Mouse (Mus musculus): ENCODE results near the gene Agtpbp1.

GRCm38 (mm10) chr13:59495839-59496238 is 89.2 kb downstream of the Agtpbp1 start:
- no peak for TF ChIP-seq MAFK (IDR thresholded peaks at IDR 0.05; ENCODE audit: insufficient read depth, low read depth, low read length)
- TF ChIP-seq HCFC1 (IDR thresholded peaks at IDR 0.05; ENCODE audit: borderline replicate concordance, insufficient read depth, low read length) = no peak
